Mouse (Mus musculus): Measurements from ENCODE around the gene Sept6.

Gene Sept6

GRCm38 (mm10) chrX:36864609-36865328 is 126.8 kb downstream of the Sept6 start:
- DNase-seq (ENCODE audit: inconsistent ontology term) = no peak

GRCm38 (mm10) chrX:36863766-36864608 is 127.6 kb downstream of the Sept6 start:
- DNase-seq (ENCODE audit: inconsistent ontology term) = peak; percentile 81
